Mouse (Mus musculus) midbrain, embryonic 14.5 days (tissue): ENCODE measurements around the gene Cdc14a. TPM values are rescaled to one million over a fixed set of nuclear protein-coding genes. Genes with fewer than 3 reads are reported as not detected.

Source experiments
- ATAC-seq: fragments of 200-750 bp; cut with Nextera tagmentation; 2 replicates; pipeline ENCODE4 v1.8.0; 2017; ENCODE audit warnings: moderate number of reproducible peaks, moderate library complexity; ENCODE audit not compliant: low FRiP score, low TSS enrichment
- DNase-seq: peaks from one replicate; pipeline ENCODE4 v3.0.0-alpha.2; 2015
- H3K27ac ChIP-seq: fragments of 300-500 bp; sonication (generic); replicated peaks from 2 replicates; pipeline ENCODE4 v1.5.1; 2014; ENCODE audit warnings: mild to moderate bottlenecking, low read depth, low read length, moderate library complexity
- H3K27me3 ChIP-seq: fragments of 300-500 bp; sonication (generic); 2 replicates; pipeline ENCODE4 v1.6.1; 2014; ENCODE audit warnings: low read length, control low read depth, mixed read lengths; ENCODE audit not compliant: control insufficient read depth, insufficient read depth
- H3K36me3 ChIP-seq: fragments of 300-500 bp; sonication (generic); 2 replicates; pipeline ENCODE4 v1.6.1; 2014; ENCODE audit warnings: low read length, control low read depth; ENCODE audit not compliant: control insufficient read depth, insufficient read depth
- H3K4me1 ChIP-seq: fragments of 300-500 bp; sonication (generic); 2 replicates; pipeline ENCODE4 v1.6.1; 2014; ENCODE audit warnings: mild to moderate bottlenecking, antibody characterized with exemption, low read length, control low read depth; ENCODE audit not compliant: control insufficient read depth, insufficient read depth
- H3K4me2 ChIP-seq: fragments of 300-500 bp; sonication (generic); 2 replicates; pipeline ENCODE4 v1.6.1; 2014; ENCODE audit warnings: mild to moderate bottlenecking, low read length, moderate library complexity
- H3K4me3 ChIP-seq: fragments of 300-500 bp; sonication (generic); replicated peaks from 2 replicates; pipeline ENCODE4 v1.5.1; 2014; ENCODE audit warnings: low read depth, low read length
- H3K9ac ChIP-seq: fragments of 300-500 bp; sonication (generic); replicated peaks from 2 replicates; pipeline ENCODE4 v1.6.1; 2014; ENCODE audit warnings: mild to moderate bottlenecking, low read length, moderate library complexity
- H3K9me3 ChIP-seq: fragments of 300-500 bp; sonication (generic); 2 replicates; pipeline ENCODE4 v1.6.1; 2016; ENCODE audit warnings: low read length, control low read depth, mixed read lengths; ENCODE audit not compliant: control insufficient read depth
- WGBS: fragments of 180-500 bp; shearing (Covaris S2); extraction: QIAGEN DNeasy Blood & Tissue Kit; methylation state at CpG from one replicate; pipeline ENCODE4 v1.1.7; 2014; 5-methylcytosine and 5-hydroxymethylcytosine counted together
- polyA plus RNA-seq: library from polyadenylated mRNA; unstranded; fragments of >200 nt; fragmentation: Nextera tagmentation; extraction: Ambion mirVana; gene quantifications from 2 replicates; pipeline ENCODE4 v1.2.1, GENCODE M21; 2014

The Cdc14a gene
- polyA plus RNA-seq, 1 experiment from 2014 or later, result 6.2 TPM

GRCm38 (mm10) chr3:116391399-116391798, 32.4 kb downstream of the Cdc14a start:
- no peaks in the 10 kb centered on the region for H3K9me3 ChIP-seq
- DNase-seq (no peak), ATAC-seq (no peak)
- H3K27ac ChIP-seq, result no peak overlapping the region
- no peak overlapping the region for H3K4me2 ChIP-seq
- no peak overlapping the region for H3K9ac ChIP-seq
- 87% methylated on average over 10 of the region's 10 CpGs for WGBS
- no peaks in the 10 kb centered on the region for H3K27me3 ChIP-seq
- H3K4me3 ChIP-seq, result no peak overlapping the region
- H3K36me3 ChIP-seq, result 0 out of 2 replicates have a peak, but pooled peaks cover 5% of the 10 kb centered on the region
- H3K4me1 ChIP-seq, result no peaks in the 10 kb centered on the region

GRCm38 (mm10) chr3:116389500-116390470, 34.0 kb downstream of the Cdc14a start:
- Histone ChIP-seq H3K36me3 (0 out of 2 replicates have a peak, but pooled peaks cover 5% of the 10 kb centered on the region), H3K4me2 (no peak overlapping the region), H3K27me3 (no peaks in the 10 kb centered on the region), H3K9ac (no peak overlapping the region), H3K9me3 (no peaks in the 10 kb centered on the region), H3K27ac (no peak overlapping the region), H3K4me1 (no peaks in the 10 kb centered on the region), H3K4me3 (no peak overlapping the region)
- 93% methylated on average over 14 of the region's 14 CpGs for WGBS
- DNase-seq (no peak), ATAC-seq (no peak)

- WGBS, result 91% methylated on average over 11 of the region's 11 CpGs
- Histone ChIP-seq H3K27ac (no peak overlapping the region), H3K4me2 (no peak overlapping the region), H3K36me3 (0 out of 2 replicates have a peak, but pooled peaks cover 5% of the 10 kb centered on the region), H3K27me3 (no peaks in the 10 kb centered on the region), H3K9ac (no peak overlapping the region), H3K4me1 (no peaks in the 10 kb centered on the region), H3K4me3 (no peak overlapping the region), H3K9me3 (no peaks in the 10 kb centered on the region)
- DNase-seq (no peak), ATAC-seq (no peak)
These were observed 35.0 kb downstream of the Cdc14a start for GRCm38 (mm10) chr3:116388808-116389207.

GRCm38 (mm10) chr3:116386886-116387285, 36.9 kb downstream of the Cdc14a start:
- no peaks in the 10 kb centered on the region for H3K36me3 ChIP-seq

GRCm38 (mm10) chr3:116386342-116386741, 37.5 kb downstream of the Cdc14a start:
- Histone ChIP-seq H3K4me1 (no peaks in the 10 kb centered on the region), H3K9me3 (no peaks in the 10 kb centered on the region), H3K4me2 (no peak overlapping the region), H3K36me3 (no peaks in the 10 kb centered on the region), H3K9ac (no peak overlapping the region), H3K27me3 (no peaks in the 10 kb centered on the region), H3K4me3 (no peak overlapping the region), H3K27ac (no peak overlapping the region)
- no peak for DNase-seq
- WGBS, result 92% methylated on average over 6 of the region's 6 CpGs
- ATAC-seq, result no peak

More at GRCm38 (mm10) chr3:116386886-116387285, 36.9 kb downstream of the Cdc14a start:
- Histone ChIP-seq H3K27me3 (no peaks in the 10 kb centered on the region), H3K27ac (no peak overlapping the region), H3K4me3 (no peak overlapping the region), H3K9me3 (no peaks in the 10 kb centered on the region), H3K9ac (no peak overlapping the region), H3K4me2 (no peak overlapping the region), H3K4me1 (no peaks in the 10 kb centered on the region)
- no peak for DNase-seq
- no peak for ATAC-seq

- Histone ChIP-seq H3K4me2 (no peak overlapping the region), H3K4me3 (no peak overlapping the region), H3K9ac (no peak overlapping the region), H3K27ac (no peak overlapping the region), H3K36me3 (no peaks in the 10 kb centered on the region), H3K4me1 (no peaks in the 10 kb centered on the region), H3K9me3 (no peaks in the 10 kb centered on the region), H3K27me3 (no peaks in the 10 kb centered on the region)
- WGBS, result 85% methylated on average over 7 of the region's 7 CpGs
- DNase-seq, result no peak
- no peak for ATAC-seq
These were observed 39.5 kb downstream of the Cdc14a start for GRCm38 (mm10) chr3:116384319-116384718.

- no peaks in the 10 kb centered on the region for H3K27me3 ChIP-seq
- H3K27ac ChIP-seq, result no peak overlapping the region
- 55% methylated on average over 9 of the region's 9 CpGs for WGBS
- H3K4me2 ChIP-seq, result no peak overlapping the region
- no peak overlapping the region for H3K9ac ChIP-seq
- H3K36me3 ChIP-seq, result no peaks in the 10 kb centered on the region
- H3K4me3 ChIP-seq, result no peak overlapping the region
- DNase-seq (no peak), ATAC-seq (no peak)
- H3K9me3 ChIP-seq, result no peaks in the 10 kb centered on the region
- no peaks in the 10 kb centered on the region for H3K4me1 ChIP-seq
These were observed 43.5 kb downstream of the Cdc14a start for GRCm38 (mm10) chr3:116380319-116380718.

GRCm38 (mm10) chr3:116375442-116375841, 48.4 kb downstream of the Cdc14a start:
- Histone ChIP-seq H3K27ac (no peak overlapping the region), H3K9me3 (no peaks in the 10 kb centered on the region), H3K27me3 (no peaks in the 10 kb centered on the region), H3K9ac (no peak overlapping the region), H3K36me3 (no peaks in the 10 kb centered on the region), H3K4me3 (no peak overlapping the region), H3K4me1 (no peaks in the 10 kb centered on the region), H3K4me2 (no peak overlapping the region)
- ATAC-seq, result no peak
- WGBS, result 92% methylated on average over 2 of the region's 2 CpGs
- no peak for DNase-seq

GRCm38 (mm10) chr3:116374486-116374885, 49.3 kb downstream of the Cdc14a start:
- Histone ChIP-seq H3K9me3 (no peaks in the 10 kb centered on the region), H3K36me3 (no peaks in the 10 kb centered on the region), H3K27ac (no peak overlapping the region), H3K4me2 (no peak overlapping the region), H3K9ac (no peak overlapping the region), H3K4me3 (no peak overlapping the region), H3K4me1 (no peaks in the 10 kb centered on the region), H3K27me3 (no peaks in the 10 kb centered on the region)
- DNase-seq, result no peak
- WGBS, result 90% methylated on average over 5 of the region's 5 CpGs
- ATAC-seq, result no peak
